Mouse (Mus musculus): Measurements from ENCODE around the gene Trap1. TPM values are rescaled to one million over a fixed set of nuclear protein-coding genes. Genes with fewer than 3 reads are reported as not detected.

Trap1 gene
- 10 to 100 TPM; 75.0 to 75.3 TPM for total RNA-seq (2023)

DNA sequence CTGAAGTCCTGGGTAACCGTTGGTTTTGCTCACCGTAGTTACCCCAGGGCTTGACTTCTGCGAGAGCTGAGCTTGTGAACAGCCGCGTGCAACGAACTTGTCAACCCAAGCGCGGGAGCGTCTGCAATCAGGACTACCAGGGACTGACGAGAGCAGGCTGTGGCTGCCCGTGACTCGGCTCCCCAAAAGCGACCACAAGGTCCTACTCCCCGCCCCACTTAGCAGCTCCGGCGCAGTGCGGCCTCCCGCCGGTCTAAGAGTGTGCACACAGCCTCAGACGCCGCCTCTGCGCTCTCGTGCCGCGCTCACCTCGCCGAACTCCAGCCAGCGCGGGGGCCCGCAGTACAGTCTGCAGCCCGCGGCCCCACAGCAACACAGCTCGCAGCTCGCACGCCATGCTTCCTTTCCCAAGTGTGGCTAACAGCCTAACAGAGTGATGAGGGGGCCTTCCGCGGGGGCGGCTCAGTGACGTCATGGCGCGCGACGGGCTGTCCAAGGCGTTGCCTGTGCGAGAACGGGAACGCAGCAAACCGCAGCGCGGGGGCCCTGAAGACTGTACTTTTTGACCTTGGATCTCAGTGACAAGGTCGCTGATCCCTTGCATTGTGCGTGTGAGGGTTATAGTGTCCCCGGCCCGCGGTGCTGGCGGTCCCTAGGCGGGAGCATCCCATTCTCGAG lies at the start of gene Trap1:
TSS of gene Trap1 (minus strand) at position 444 of the 678 bp plus-strand sequence.

DNA sequence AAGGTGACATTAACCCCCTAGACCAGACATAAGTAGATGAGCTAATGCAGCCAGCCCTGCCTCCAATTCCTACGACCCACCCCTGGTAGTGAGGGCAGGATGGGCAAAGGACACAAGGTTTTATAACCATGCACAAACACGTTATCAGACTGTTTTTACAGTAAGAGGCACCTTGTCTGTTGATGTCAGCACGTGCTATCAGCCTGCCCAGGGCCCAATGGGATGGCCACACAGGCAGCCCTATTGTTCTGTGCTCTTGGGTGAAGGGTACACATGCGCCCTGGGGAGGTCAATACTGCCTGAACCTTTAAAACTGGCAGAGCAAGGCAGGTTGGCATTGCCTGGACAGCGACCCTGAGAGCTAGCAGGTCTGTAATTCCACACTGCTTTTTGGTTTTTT lies 40.8 kb downstream of the Trap1 start, which contains the start of gene Dnase1:
TSS of gene Dnase1 (plus strand) at position 136 of the 400 bp plus-strand sequence.

DNA sequence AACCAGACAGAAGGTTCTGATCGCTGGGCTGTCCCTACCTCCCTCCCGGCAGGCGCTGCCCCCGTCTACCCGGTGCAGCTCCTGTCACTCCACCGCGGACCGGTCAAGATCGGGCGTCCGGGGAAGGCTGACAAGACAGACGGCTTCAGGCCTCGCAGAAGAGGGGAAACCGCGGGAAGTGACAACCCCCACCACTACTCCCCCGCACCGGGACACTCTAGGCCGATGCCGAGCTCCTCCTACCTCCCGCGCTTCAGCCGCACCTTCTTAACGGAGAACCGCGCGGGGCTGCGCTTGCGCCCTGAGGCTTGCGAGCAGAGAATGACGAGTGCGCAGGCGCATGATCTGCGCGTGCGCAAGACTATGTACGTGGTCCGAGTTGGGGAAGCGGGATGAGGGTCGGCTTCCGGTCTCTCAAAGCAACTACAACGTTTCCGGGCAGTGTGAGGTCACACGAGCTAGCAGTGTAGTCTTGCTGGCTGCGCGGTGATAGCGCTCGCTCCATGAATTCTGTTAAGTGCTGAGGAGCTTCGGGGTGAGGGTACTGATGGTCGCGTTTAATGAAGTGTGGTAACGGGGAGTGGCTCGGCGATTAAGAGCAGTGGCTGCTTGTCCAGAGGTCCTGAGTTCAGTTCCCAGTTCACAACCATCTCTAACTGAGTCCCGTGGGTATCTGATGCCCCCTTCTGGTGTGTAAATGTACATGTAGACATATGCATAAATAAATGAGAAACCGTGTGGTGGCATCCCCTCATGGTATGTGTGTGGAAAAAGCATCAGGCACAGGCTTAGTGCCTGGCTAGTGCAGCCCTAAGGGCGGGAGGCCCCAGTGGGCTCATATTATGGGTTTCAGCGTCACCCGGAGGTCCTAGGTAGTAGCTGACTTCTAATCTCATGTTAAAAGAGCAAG lies 73.9 kb downstream of the Trap1 start, which contains the start of gene Slx4:
TSS of gene Slx4 (minus strand) at position 282 of the 910 bp plus-strand sequence.

Other genes with a start within 250 kb of the Trap1 start
- gene Olfr15, start 246.9 kb downstream of the Trap1 start, total RNA-seq (2023) = not detected
- 1 to 10 TPM in 1 of 2 experiments, under 1 TPM in 1; 0.77 to 2.2 TPM for gene Zfp174, start 230.6 kb downstream of the Trap1 start, total RNA-seq (2023)
- 100 to 1,000 TPM; 102 to 111 TPM for gene Naa60, start 205.5 kb downstream of the Trap1 start, total RNA-seq (2023)
- 10 to 100 TPM; 33.6 to 46.3 TPM for gene Zfp597, start 193.3 kb downstream of the Trap1 start, total RNA-seq (2023)
- gene Gm20695, start 193.2 kb downstream of the Trap1 start, total RNA-seq (2023) = 1 to 10 TPM in 1 of 2 experiments, not detected in 1; 3.0 TPM
- gene 1700037C18Rik, start 169.1 kb downstream of the Trap1 start, total RNA-seq (2023) = 10 to 100 TPM; 11.1 to 17.5 TPM
- 10 to 100 TPM; 30.2 to 31.4 TPM for gene Cluap1, start 169.0 kb downstream of the Trap1 start, total RNA-seq (2023)
- 10 to 100 TPM; 38.8 to 39.8 TPM for gene Nlrc3, start 101.2 kb downstream of the Trap1 start, total RNA-seq (2023)
- gene Slx4, start 74.1 kb downstream of the Trap1 start, total RNA-seq (2023) = 100 to 1,000 TPM; 107 to 110 TPM
- gene Dnase1, start 40.9 kb downstream of the Trap1 start, total RNA-seq (2023) = not detected
- 100 to 1,000 TPM; 142 to 151 TPM for gene Crebbp, start 136.2 kb upstream of the Trap1 start, total RNA-seq (2023)

All from B cell, adult 67 days (primary cell).